Mouse (Mus musculus): ENCODE measurements around the gene Mindy1. TPM values are rescaled to one million over a fixed set of nuclear protein-coding genes. Genes with fewer than 3 reads are reported as not detected.
"Not testable (repeated sequence)": the region's sequence is repeated elsewhere in the genome, so short reads cannot be mapped to it uniquely, and the experiment has no call there.

The Mindy1 gene
- polyA plus RNA-seq, 1 experiment, result 67.0 TPM

- no peak overlapping the region for H3K4me3 ChIP-seq (replicated peaks; ENCODE audit: control insufficient read depth, low read depth, low read length)
- H3K27ac ChIP-seq (ENCODE audit: control insufficient read depth, insufficient read depth, low read depth, low read length, poor library complexity), result no peak overlapping the region; the same call in 1 of the 2 replicates
- peaks cover 6% of the 10 kb centered on the region; the same call in 1 of the 2 replicates for H3K4me1 ChIP-seq (ENCODE audit: control insufficient read depth, insufficient read depth, low read length)
- no peak for TF ChIP-seq CTCF (IDR thresholded peaks at IDR 0.05; ENCODE audit: control insufficient read depth, insufficient read depth, low read length)
- no peak for TF ChIP-seq POLR2A (IDR thresholded peaks at IDR 0.05; ENCODE audit: borderline replicate concordance, control insufficient read depth, low read depth, low read length)
- WGBS, result 47% methylated on average over 3 of the region's 3 CpGs
Measured at GRCm38 (mm10) chr3:95323429-95323828, 42.3 kb downstream of the Mindy1 start.

GRCm38 (mm10) chr3:95324454-95325144 lies 43.5 kb downstream of the Mindy1 start:
- H3K4me1 ChIP-seq (ENCODE audit: control insufficient read depth, insufficient read depth, low read length), result peaks cover 2% of the 10 kb centered on the region; the same call in 1 of the 2 replicates
- TF ChIP-seq POLR2A (IDR thresholded peaks at IDR 0.05; ENCODE audit: borderline replicate concordance, control insufficient read depth, low read depth, low read length) (no peak), CTCF (IDR thresholded peaks at IDR 0.05; ENCODE audit: control insufficient read depth, insufficient read depth, low read length) (no peak)
- 74% methylated on average over 6 of the region's 6 CpGs for WGBS

GRCm38 (mm10) chr3:95328803-95329404 lies 47.8 kb downstream of the Mindy1 start:
- no peak overlapping the region for H3K27ac ChIP-seq (ENCODE audit: control insufficient read depth, insufficient read depth, low read depth, low read length, poor library complexity)
- 88% methylated on average over 1 of the region's 1 CpGs for WGBS
- no peak overlapping the region for H3K4me3 ChIP-seq (replicated peaks; ENCODE audit: control insufficient read depth, low read depth, low read length)
- TF ChIP-seq CTCF (IDR thresholded peaks at IDR 0.05; ENCODE audit: control insufficient read depth, insufficient read depth, low read length) (no peak), POLR2A (IDR thresholded peaks at IDR 0.05; ENCODE audit: borderline replicate concordance, control insufficient read depth, low read depth, low read length) (no peak)
- H3K4me1 ChIP-seq (ENCODE audit: control insufficient read depth, insufficient read depth, low read length), result peaks cover 2% of the 10 kb centered on the region; the same call in 1 of the 2 replicates

More at GRCm38 (mm10) chr3:95324454-95325144, 43.5 kb downstream of the Mindy1 start:
- no peak overlapping the region for H3K27ac ChIP-seq (ENCODE audit: control insufficient read depth, insufficient read depth, low read depth, low read length, poor library complexity)
- no peak overlapping the region for H3K4me3 ChIP-seq (replicated peaks; ENCODE audit: control insufficient read depth, low read depth, low read length)

- Histone ChIP-seq H3K27ac (ENCODE audit: control insufficient read depth, insufficient read depth, low read depth, low read length, poor library complexity) (no peak overlapping the region), H3K4me1 (ENCODE audit: control insufficient read depth, insufficient read depth, low read length) (no peaks in the 10 kb centered on the region), H3K4me3 (replicated peaks; ENCODE audit: control insufficient read depth, low read depth, low read length) (no peak overlapping the region)
- WGBS, result 42% methylated on average over 1 of the region's 1 CpGs
- TF ChIP-seq POLR2A (IDR thresholded peaks at IDR 0.05; ENCODE audit: borderline replicate concordance, control insufficient read depth, low read depth, low read length) (no peak), CTCF (IDR thresholded peaks at IDR 0.05; ENCODE audit: control insufficient read depth, insufficient read depth, low read length) (no peak)
Measured at GRCm38 (mm10) chr3:95331528-95331927, 50.4 kb downstream of the Mindy1 start.

- no peak overlapping the region for H3K4me3 ChIP-seq (replicated peaks; ENCODE audit: control insufficient read depth, low read depth, low read length)
- H3K4me1 ChIP-seq (ENCODE audit: control insufficient read depth, insufficient read depth, low read length), result no peaks in the 10 kb centered on the region
- 90% methylated on average over 4 of the region's 4 CpGs for WGBS
- no peak overlapping the region for H3K27ac ChIP-seq (ENCODE audit: control insufficient read depth, insufficient read depth, low read depth, low read length, poor library complexity)
- TF ChIP-seq CTCF (IDR thresholded peaks at IDR 0.05; ENCODE audit: control insufficient read depth, insufficient read depth, low read length) (no peak), POLR2A (IDR thresholded peaks at IDR 0.05; ENCODE audit: borderline replicate concordance, control insufficient read depth, low read depth, low read length) (no peak)
Measured at GRCm38 (mm10) chr3:95337345-95337744, 56.2 kb downstream of the Mindy1 start.

GRCm38 (mm10) chr3:95338251-95338650 lies 57.1 kb downstream of the Mindy1 start:
- no peaks in the 10 kb centered on the region for H3K4me1 ChIP-seq (ENCODE audit: control insufficient read depth, insufficient read depth, low read length)
- no peak overlapping the region for H3K27ac ChIP-seq (ENCODE audit: control insufficient read depth, insufficient read depth, low read depth, low read length, poor library complexity)
- TF ChIP-seq POLR2A (IDR thresholded peaks at IDR 0.05; ENCODE audit: borderline replicate concordance, control insufficient read depth, low read depth, low read length) (no peak), CTCF (IDR thresholded peaks at IDR 0.05; ENCODE audit: control insufficient read depth, insufficient read depth, low read length) (no peak)
- no peak overlapping the region for H3K4me3 ChIP-seq (replicated peaks; ENCODE audit: control insufficient read depth, low read depth, low read length)
- WGBS, result 94% methylated on average over 4 of the region's 4 CpGs

- H3K4me1 ChIP-seq (ENCODE audit: control insufficient read depth, insufficient read depth, low read length); H3K27ac ChIP-seq (ENCODE audit: control insufficient read depth, insufficient read depth, low read depth, low read length, poor library complexity); H3K4me3 ChIP-seq (replicated peaks; ENCODE audit: control insufficient read depth, low read depth, low read length): not testable (repeated sequence)
- 77% methylated on average over 9 of the region's 9 CpGs for WGBS
Measured at GRCm38 (mm10) chr3:95343356-95344000, 62.3 kb downstream of the Mindy1 start.

Other genes starting within 250 kb of the Mindy1 start
- 288 and 328 TPM in 2 replicates for gene Psmd4, start 238.7 kb upstream of the Mindy1 start, polyA plus RNA-seq (2011; ENCODE audit: insufficient read depth, insufficient read length, low replicate concordance, missing spikeins)
- 22.5 and 38.8 TPM in 2 replicates for gene Pip5k1a, start 174.4 kb upstream of the Mindy1 start, polyA plus RNA-seq (2011; ENCODE audit: insufficient read depth, insufficient read length, low replicate concordance, missing spikeins)
- gene Vps72, start 170.3 kb upstream of the Mindy1 start, polyA plus RNA-seq (2011; ENCODE audit: insufficient read depth, insufficient read length, low replicate concordance, missing spikeins), result 17.0 and 39.0 TPM in 2 replicates
- gene Tmod4, start 156.9 kb upstream of the Mindy1 start, polyA plus RNA-seq (2011; ENCODE audit: insufficient read depth, insufficient read length, low replicate concordance, missing spikeins), result 4.5 and 6.1 TPM in 2 replicates
- gene Scnm1, start 147.3 kb upstream of the Mindy1 start, polyA plus RNA-seq (2011; ENCODE audit: insufficient read depth, insufficient read length, low replicate concordance, missing spikeins), result 72.6 and 130 TPM in 2 replicates
- gene Lysmd1, start 147.3 kb upstream of the Mindy1 start, polyA plus RNA-seq (2011; ENCODE audit: insufficient read depth, insufficient read length, low replicate concordance, missing spikeins), result 9.4 and 10.9 TPM in 2 replicates
- 11.7 and 41.8 TPM in 2 replicates for gene Tnfaip8l2, start 139.0 kb upstream of the Mindy1 start, polyA plus RNA-seq (2011; ENCODE audit: insufficient read depth, insufficient read length, low replicate concordance, missing spikeins)
- 0.49 and 1.2 TPM in 2 replicates for gene Sema6c, start 120.9 kb upstream of the Mindy1 start, polyA plus RNA-seq (2011; ENCODE audit: insufficient read depth, insufficient read length, low replicate concordance, missing spikeins)
- gene Gabpb2, start 63.4 kb upstream of the Mindy1 start, polyA plus RNA-seq (2011; ENCODE audit: insufficient read depth, insufficient read length, low replicate concordance, missing spikeins), result 28.4 and 28.5 TPM in 2 replicates
- gene Cdc42se1, start 52.6 kb upstream of the Mindy1 start, polyA plus RNA-seq (2011; ENCODE audit: insufficient read depth, insufficient read length, low replicate concordance, missing spikeins), result 39.5 and 54.7 TPM in 2 replicates
- gene Mllt11, start 49.2 kb upstream of the Mindy1 start, polyA plus RNA-seq (2011; ENCODE audit: insufficient read depth, insufficient read length, low replicate concordance, missing spikeins), result 6.0 and 9.1 TPM in 2 replicates
- gene Gm128, start 39.7 kb upstream of the Mindy1 start, polyA plus RNA-seq (2011; ENCODE audit: insufficient read depth, insufficient read length, low replicate concordance, missing spikeins), result 0.52 TPM in 1 of 2 replicates, not detected in the other
- 1.7 TPM in 1 of 2 replicates, not detected in the other for gene Bnipl, start 30.2 kb upstream of the Mindy1 start, polyA plus RNA-seq (2011; ENCODE audit: insufficient read depth, insufficient read length, low replicate concordance, missing spikeins)
- gene Prune1, start 731 bp downstream of the Mindy1 start, polyA plus RNA-seq (2011; ENCODE audit: insufficient read depth, insufficient read length, low replicate concordance, missing spikeins), result 8.3 and 12.4 TPM in 2 replicates
- 3.8 and 4.3 TPM in 2 replicates for gene Anxa9, start 25.8 kb downstream of the Mindy1 start, polyA plus RNA-seq (2011; ENCODE audit: insufficient read depth, insufficient read length, low replicate concordance, missing spikeins)
- gene Cers2, start 33.4 kb downstream of the Mindy1 start, polyA plus RNA-seq (2011; ENCODE audit: insufficient read depth, insufficient read length, low replicate concordance, missing spikeins), result 70.3 and 159 TPM in 2 replicates
- gene Setdb1, start 75.9 kb downstream of the Mindy1 start, polyA plus RNA-seq (2011; ENCODE audit: insufficient read depth, insufficient read length, low replicate concordance, missing spikeins), result 13.9 and 27.0 TPM in 2 replicates
- gene 4930558C23Rik, start 121.5 kb downstream of the Mindy1 start, polyA plus RNA-seq (2011; ENCODE audit: insufficient read depth, insufficient read length, low replicate concordance, missing spikeins), result not detected in 2 replicates
- gene Arnt, start 153.0 kb downstream of the Mindy1 start, polyA plus RNA-seq (2011; ENCODE audit: insufficient read depth, insufficient read length, low replicate concordance, missing spikeins), result 15.5 and 18.3 TPM in 2 replicates
- 3.2 and 4.0 TPM in 2 replicates for gene Ctsk, start 217.9 kb downstream of the Mindy1 start, polyA plus RNA-seq (2011; ENCODE audit: insufficient read depth, insufficient read length, low replicate concordance, missing spikeins)
- 19.5 and 42.3 TPM in 2 replicates for gene Ctss, start 245.4 kb downstream of the Mindy1 start, polyA plus RNA-seq (2011; ENCODE audit: insufficient read depth, insufficient read length, low replicate concordance, missing spikeins)

All from bone marrow, adult 2 months (tissue).